Mouse (Mus musculus) thymus, adult 2 months (tissue): Measurements from ENCODE around the gene Lysmd2. TPM values are rescaled to one million over a fixed set of nuclear protein-coding genes. Genes with fewer than 3 reads are reported as not detected.
"Not testable (repeated sequence)": the region's sequence is repeated elsewhere in the genome, so short reads cannot be mapped to it uniquely, and the experiment has no call there.

ENCODE experiments used
- DNase-seq: peaks from one replicate; pipeline ENCODE4 v3.0.0; 2021
- H3K27ac ChIP-seq: fragments of 200-500 bp; 2 replicates; pipeline ENCODE4 v1.5.1; 2012; ENCODE audit warnings: low read length, control low read depth; ENCODE audit not compliant: control insufficient read depth, insufficient read depth
- H3K27me3 ChIP-seq: fragments of 200-500 bp; 2 replicates; pipeline ENCODE4 v1.6.1; 2012; ENCODE audit warnings: mild to moderate bottlenecking, low read length, moderate library complexity, mixed read lengths; ENCODE audit not compliant: control insufficient read depth, insufficient read depth
- H3K36me3 ChIP-seq: fragments of 200-500 bp; 2 replicates; pipeline ENCODE4 v1.6.1; 2012; ENCODE audit warnings: mild to moderate bottlenecking, low read length, moderate library complexity; ENCODE audit not compliant: control insufficient read depth, insufficient read depth
- H3K4me1 ChIP-seq: fragments of 200-500 bp; replicated peaks from 2 replicates; pipeline ENCODE4 v1.6.1; 2012; ENCODE audit warnings: low read length; ENCODE audit not compliant: control insufficient read depth, insufficient read depth
- H3K4me3 ChIP-seq: fragments of 200-500 bp; 2 replicates; pipeline ENCODE4 v1.5.1; 2012; ENCODE audit warnings: mild to moderate bottlenecking, low read length, control low read depth, moderate library complexity; ENCODE audit not compliant: control insufficient read depth, insufficient read depth
- CTCF ChIP-seq: fragments of 200-500 bp; IDR thresholded peaks from 2 replicates; pipeline ENCODE4 v1.5.1; 2012; ENCODE audit warnings: mild to moderate bottlenecking, control low read depth, low read length, moderate library complexity, borderline replicate concordance; ENCODE audit not compliant: control insufficient read depth, poor library complexity, insufficient read depth; ENCODE audit errors: extremely low read depth
- POLR2A ChIP-seq: fragments of 200-500 bp; IDR thresholded peaks from 2 replicates; pipeline ENCODE4 v1.6.1; 2012; ENCODE audit warnings: mild to moderate bottlenecking, low read length, control low read depth, moderate library complexity; ENCODE audit not compliant: control insufficient read depth, poor library complexity, insufficient read depth; ENCODE audit errors: extremely low read depth
- WGBS: fragments of 180-500 bp; shearing (Covaris S2); methylation state at CpG from one replicate; pipeline ENCODE4 v1.1.7; 2018; 5-methylcytosine and 5-hydroxymethylcytosine counted together
- polyA plus RNA-seq: library from polyadenylated mRNA; depleted of rRNA; stranded (reverse); fragments of >200 nt; gene quantifications from 2 replicates; pipeline ENCODE4 v1.2.3, GENCODE M21; 2012

Gene Lysmd2
- polyA plus RNA-seq, 1 experiment: 16.4 TPM

DNA sequence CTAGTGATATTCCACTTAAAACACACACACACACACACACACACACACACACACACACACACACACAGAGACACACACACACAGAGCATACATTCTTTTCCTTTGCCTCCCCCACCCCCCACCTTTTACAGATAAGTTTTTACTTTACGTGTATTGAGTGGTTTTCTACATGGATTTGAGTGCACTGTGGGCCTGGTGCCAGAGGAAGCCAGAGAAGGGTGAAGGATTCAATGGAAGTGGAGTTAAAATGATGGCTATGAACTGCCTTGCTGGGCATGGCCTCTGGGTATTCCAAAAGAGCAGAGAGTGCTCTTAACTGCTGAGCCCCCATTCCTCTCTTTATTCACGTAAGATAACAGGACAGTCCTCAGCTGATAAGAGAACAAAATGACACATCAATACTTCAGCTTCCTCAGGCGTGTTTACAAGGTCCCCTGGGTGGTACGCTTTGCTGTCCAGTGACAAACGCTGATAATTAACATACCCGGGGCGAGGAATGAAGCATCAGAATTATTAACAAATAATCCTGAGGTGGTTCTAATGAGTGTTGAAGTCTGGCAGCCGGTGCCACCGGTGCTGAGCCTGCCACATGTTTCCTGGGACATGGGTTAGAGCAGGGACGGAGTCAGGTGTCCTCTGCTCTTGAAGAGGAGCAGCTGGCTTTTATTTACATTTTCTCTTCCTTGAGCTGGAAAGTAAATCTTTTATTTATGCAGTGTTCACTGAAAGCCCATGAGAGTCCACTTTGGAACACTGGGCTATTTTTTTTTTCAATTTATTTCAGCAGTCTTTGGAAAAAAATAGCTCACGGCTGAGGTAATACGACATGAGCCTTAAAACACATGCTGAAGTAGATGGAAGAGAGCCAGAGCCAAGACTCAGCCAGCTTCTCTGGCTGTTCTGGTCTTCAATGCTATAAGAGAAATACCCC lies 28.7 kb downstream of the Lysmd2 start:
- H3K27ac ChIP-seq: no peak overlapping the region
- H3K27me3 ChIP-seq: no peaks in the 10 kb centered on the region
- DNase-seq: no peak
- 85% methylated on average over 12 of the region's 12 CpGs for WGBS
- TF ChIP-seq CTCF (no peak), POLR2A (no peak)
- no peaks in the 10 kb centered on the region for H3K36me3 ChIP-seq
- no peaks in the 10 kb centered on the region for H3K4me1 ChIP-seq
- no peak overlapping the region for H3K4me3 ChIP-seq

DNA sequence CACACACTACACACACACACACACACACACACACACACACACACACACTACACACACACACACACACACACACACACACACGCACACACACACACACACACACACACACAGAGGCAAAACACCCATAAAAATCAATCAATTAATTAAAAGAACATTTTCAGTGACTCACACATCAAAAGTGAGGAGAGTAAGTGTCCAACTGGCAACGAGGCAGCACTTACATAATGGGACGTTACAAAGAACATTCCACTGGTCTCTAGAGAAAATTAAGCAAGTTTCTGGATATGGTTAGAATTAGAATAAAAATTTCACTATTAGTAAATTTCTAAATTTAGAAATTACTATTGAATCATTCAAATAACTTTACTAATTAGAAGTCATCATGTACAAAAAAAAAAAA lies 30.9 kb downstream of the Lysmd2 start:
- not testable (repeated sequence) for H3K4me3 ChIP-seq, H3K27me3 ChIP-seq, H3K36me3 ChIP-seq, DNase-seq, H3K27ac ChIP-seq, H3K4me1 ChIP-seq
- 84% methylated on average over 3 of the region's 3 CpGs for WGBS

GRCm38 (mm10) chr9:75660917-75661316 lies 35.4 kb downstream of the Lysmd2 start:
- WGBS: 95% methylated on average over 8 of the region's 8 CpGs
- Histone ChIP-seq H3K36me3 (no peaks in the 10 kb centered on the region), H3K4me3 (no peak overlapping the region), H3K27ac (no peak overlapping the region), H3K27me3 (no peaks in the 10 kb centered on the region), H3K4me1 (no peaks in the 10 kb centered on the region)
- TF ChIP-seq CTCF: no peak
- TF ChIP-seq POLR2A: no peak
- no peak for DNase-seq

GRCm38 (mm10) chr9:75665364-75665763 lies 39.8 kb downstream of the Lysmd2 start:
- WGBS: 96% methylated on average over 6 of the region's 6 CpGs
- Histone ChIP-seq H3K27me3 (no peaks in the 10 kb centered on the region), H3K4me1 (peaks cover 7% of the 10 kb centered on the region), H3K4me3 (no peak overlapping the region), H3K27ac (no peak overlapping the region), H3K36me3 (no peaks in the 10 kb centered on the region)
- DNase-seq: no peak
- no peak for TF ChIP-seq CTCF
- no peak for TF ChIP-seq POLR2A

DNA sequence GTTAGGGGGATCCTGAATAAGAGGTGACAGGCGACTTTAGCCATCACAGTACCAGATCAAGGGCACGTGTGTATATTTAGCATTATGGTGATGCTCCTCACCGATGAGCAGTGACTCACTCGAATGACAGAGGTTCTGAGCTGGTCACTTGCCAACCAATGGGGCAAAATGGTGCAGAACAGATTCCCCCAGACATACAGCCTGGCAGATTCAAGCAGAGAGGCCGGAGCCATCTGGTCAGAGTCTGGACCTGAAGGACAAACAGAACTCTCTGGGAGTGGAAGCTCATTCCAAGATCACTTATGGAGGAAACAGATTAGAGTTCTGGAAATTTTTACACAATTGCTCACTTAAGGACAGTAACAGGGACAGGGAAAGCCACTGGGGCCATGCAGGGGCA lies 41.1 kb downstream of the Lysmd2 start:
- DNase-seq: no peak
- no peak overlapping the region for H3K4me3 ChIP-seq
- no peak for TF ChIP-seq POLR2A
- TF ChIP-seq CTCF: no peak
- whole genome bisulfite sequencing: 82% methylated on average over 5 of the region's 5 CpGs
- H3K4me1 ChIP-seq: peaks cover 7% of the 10 kb centered on the region
- no peaks in the 10 kb centered on the region for H3K36me3 ChIP-seq
- H3K27me3 ChIP-seq: no peaks in the 10 kb centered on the region
- no peak overlapping the region for H3K27ac ChIP-seq

- no peak for TF ChIP-seq POLR2A
- no peak for TF ChIP-seq CTCF
- Histone ChIP-seq H3K4me3 (no peak overlapping the region), H3K36me3 (no peaks in the 10 kb centered on the region), H3K4me1 (peaks cover 7% of the 10 kb centered on the region), H3K27ac (no peak overlapping the region), H3K27me3 (no peaks in the 10 kb centered on the region)
- DNase-seq: no peak
- 88% methylated on average over 6 of the region's 6 CpGs for WGBS
Observed at GRCm38 (mm10) chr9:75672769-75673168, 47.2 kb downstream of the Lysmd2 start.

DNA sequence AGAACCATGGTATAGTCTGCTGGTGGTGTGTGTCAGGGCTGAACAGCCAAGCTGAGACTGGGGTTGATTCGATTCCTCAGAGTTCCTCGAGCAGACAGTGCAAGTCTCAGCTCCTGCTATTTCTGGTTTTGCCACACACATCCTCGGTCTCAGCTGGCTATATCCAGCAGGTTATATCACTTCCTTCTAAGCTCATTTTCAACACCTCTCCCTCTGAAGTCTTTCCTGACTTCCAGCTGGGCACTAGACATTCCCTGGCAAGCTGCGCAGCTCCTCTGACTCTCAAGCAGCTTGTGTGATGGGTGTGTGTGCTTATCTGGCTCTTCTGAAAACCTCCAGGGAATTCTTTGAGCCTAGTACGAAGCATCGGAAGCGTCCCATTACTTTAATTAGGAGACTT lies 50.7 kb downstream of the Lysmd2 start:
- H3K4me3 ChIP-seq: no peak overlapping the region
- no peak for TF ChIP-seq CTCF
- no peaks in the 10 kb centered on the region for H3K4me1 ChIP-seq
- 72% methylated on average over 7 of the region's 7 CpGs for WGBS
- DNase-seq: no peak
- H3K36me3 ChIP-seq: no peaks in the 10 kb centered on the region
- H3K27me3 ChIP-seq: no peaks in the 10 kb centered on the region
- H3K27ac ChIP-seq: no peak overlapping the region
